Mouse (Mus musculus) lung, postnatal 0 days (tissue): Measurements from ENCODE around the gene Ptgfrn.

Experiments used
- CTCF ChIP-seq: IDR thresholded peaks from 2 replicates; pipeline ENCODE4 v1.5.1; 2016; ENCODE audit warnings: antibody characterized with exemption, mild to moderate bottlenecking
- EP300 ChIP-seq: IDR thresholded peaks from 2 replicates; pipeline ENCODE4 v1.6.1; 2016; ENCODE audit warnings: antibody characterized with exemption, mild to moderate bottlenecking, control low read depth

DNA sequence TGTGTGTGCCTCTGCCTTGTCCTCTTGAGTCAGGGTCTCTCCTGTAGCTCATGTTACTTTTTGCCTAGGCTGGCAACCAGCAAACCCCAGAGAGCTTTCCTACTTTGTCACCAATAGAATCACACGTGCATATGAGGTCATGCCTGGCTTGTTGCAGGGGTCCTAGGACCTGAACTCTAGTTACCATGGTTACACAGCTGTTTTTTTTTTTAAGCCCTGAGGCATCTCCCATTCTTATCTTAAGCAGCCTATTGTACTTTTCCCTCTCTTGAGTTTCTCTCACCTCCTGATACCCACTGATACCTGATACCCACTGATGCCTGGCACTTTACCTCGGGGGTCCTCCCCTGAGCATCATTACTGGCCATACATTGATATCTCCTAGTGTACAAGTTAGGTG is 110.3 kb downstream of the Ptgfrn start:
- TF ChIP-seq CTCF (no peak), EP300 (no peak)
